Mouse (Mus musculus) neural tube, embryonic 11.5 days (tissue): ENCODE data around the gene Sgk1. TPM values are rescaled to one million over a fixed set of nuclear protein-coding genes. Genes with fewer than 3 reads are reported as not detected.
"Not testable (repeated sequence)": the region's sequence is repeated elsewhere in the genome, so short reads cannot be mapped to it uniquely, and the experiment has no call there.

Source experiments
- ATAC-seq: fragments of 200-750 bp; cut with Nextera tagmentation; 2 replicates; pipeline ENCODE4 v1.8.0; 2017; ENCODE audit warnings: moderate number of reproducible peaks, mild to moderate bottlenecking, moderate TSS enrichment, moderate library complexity; ENCODE audit not compliant: insufficient read depth, low FRiP score, low TSS enrichment
- DNase-seq: peaks from one replicate; pipeline ENCODE4 v3.0.0-alpha.2; 2015; ENCODE audit warnings: low spot score
- H3K27ac ChIP-seq: fragments of 300-500 bp; sonication (generic); 2 replicates; pipeline ENCODE4 v1.5.1; 2014; ENCODE audit warnings: low read depth, mild to moderate bottlenecking, low read length
- H3K27me3 ChIP-seq: fragments of 300-500 bp; sonication (generic); 2 replicates; pipeline ENCODE4 v1.6.1; 2014; ENCODE audit warnings: mild to moderate bottlenecking, low read length, mixed read lengths; ENCODE audit not compliant: control insufficient read depth, insufficient read depth
- H3K36me3 ChIP-seq: fragments of 300-500 bp; sonication (generic); 2 replicates; pipeline ENCODE4 v1.6.1; 2014; ENCODE audit warnings: mild to moderate bottlenecking, low read length, moderate library complexity, mixed read lengths; ENCODE audit not compliant: control insufficient read depth, insufficient read depth
- H3K4me1 ChIP-seq: fragments of 300-500 bp; sonication (generic); 2 replicates; pipeline ENCODE4 v1.6.1; 2014; ENCODE audit warnings: low read length, mixed read lengths; ENCODE audit not compliant: control insufficient read depth, insufficient read depth
- H3K4me2 ChIP-seq: fragments of 300-500 bp; sonication (generic); 2 replicates; pipeline ENCODE4 v1.6.1; 2014; ENCODE audit warnings: low read depth, mild to moderate bottlenecking, moderate library complexity
- H3K4me3 ChIP-seq: fragments of 300-500 bp; sonication (generic); 2 replicates; pipeline ENCODE4 v1.5.1; 2014; ENCODE audit warnings: low read depth, low read length
- H3K9ac ChIP-seq: fragments of 300-500 bp; sonication (generic); 2 replicates; pipeline ENCODE4 v1.6.1; 2014; ENCODE audit warnings: mild to moderate bottlenecking, low read length
- H3K9me3 ChIP-seq: fragments of 300-500 bp; sonication (generic); 2 replicates; pipeline ENCODE4 v1.6.1; 2016; ENCODE audit warnings: low read length; ENCODE audit not compliant: control insufficient read depth
- WGBS: fragments of 180-500 bp; shearing (Covaris S2); extraction: QIAGEN DNeasy Blood & Tissue Kit; methylation state at CpG from one replicate; pipeline ENCODE4 v1.1.7; 2014; 5-methylcytosine and 5-hydroxymethylcytosine counted together
- polyA plus RNA-seq: library from polyadenylated mRNA; unstranded; fragments of >200 nt; fragmentation: Nextera tagmentation; extraction: Ambion mirVana; gene quantifications from 2 replicates; pipeline ENCODE4 v1.2.1, GENCODE M21; 2014

The Sgk1 gene
- polyA plus RNA-seq, 1 experiment from 2014 or later = 22.1 TPM

DNA sequence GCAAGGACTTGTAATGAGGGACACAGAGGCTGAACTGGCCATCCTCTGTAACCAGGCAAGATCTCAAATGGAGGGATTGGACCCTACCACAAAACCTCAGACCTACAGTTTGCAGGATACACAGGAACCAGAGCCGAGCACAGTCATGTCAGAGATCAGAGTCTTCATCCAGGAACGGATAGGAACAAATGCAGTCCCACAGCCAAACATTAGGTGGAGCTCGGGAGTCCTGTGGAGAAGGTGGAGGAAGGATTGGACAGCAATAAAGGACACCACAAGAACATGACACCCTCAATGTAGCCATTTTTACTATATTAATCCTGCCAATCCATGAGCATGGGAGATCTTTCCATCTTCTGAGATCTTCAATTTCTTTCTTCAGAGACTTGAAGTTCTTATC, 154.3 kb downstream of the Sgk1 start:
- not testable (repeated sequence) for H3K27me3 ChIP-seq, H3K9me3 ChIP-seq, H3K4me3 ChIP-seq, H3K27ac ChIP-seq, ATAC-seq, H3K36me3 ChIP-seq, H3K9ac ChIP-seq, H3K4me1 ChIP-seq, H3K4me2 ChIP-seq
- 15% methylated on average over 3 of the region's 3 CpGs for WGBS
- DNase-seq = peak; percentile 53

Other genes starting within 250 kb of the Sgk1 start
- gene 4930444G20Rik, start 185.9 kb downstream of the Sgk1 start, polyA plus RNA-seq = not detected in 2 replicates